Mouse (Mus musculus): Measurements from ENCODE around the gene Ncoa7.

DNA sequence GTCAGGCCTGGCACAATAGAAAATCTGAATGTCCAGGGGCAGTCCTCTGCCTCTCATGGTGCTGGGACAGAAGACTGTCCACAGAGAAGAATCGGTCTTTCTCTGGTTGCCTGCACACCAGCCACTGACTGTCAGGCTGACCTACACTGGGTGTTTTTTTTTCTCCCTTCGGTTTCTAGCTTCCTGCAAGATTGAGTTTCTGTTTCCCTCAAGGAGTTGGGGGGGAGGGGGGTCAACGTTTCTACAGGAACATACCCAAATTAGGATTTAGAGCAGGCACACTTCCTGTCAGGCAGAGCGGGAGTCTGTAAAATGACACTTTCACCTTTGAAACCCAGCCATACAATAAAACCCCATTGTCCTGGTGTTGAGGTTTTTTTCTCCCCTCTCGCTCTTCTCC lies 147.5 kb downstream of the Ncoa7 start:
- TF ChIP-seq CTCF (IDR thresholded peaks at IDR 0.05; ENCODE audit: low read depth) (no peak), EP300 (IDR thresholded peaks at IDR 0.05; ENCODE audit: low read depth) (no peak)

Data from heart, postnatal 0 days (tissue).